Mouse (Mus musculus) layer of hippocampus, adult 2 months (tissue): ENCODE data around the gene Smyd3. TPM values are rescaled to one million over a fixed set of nuclear protein-coding genes. Genes with fewer than 3 reads are reported as not detected.
A peak's percentile ranks its signal among the peaks of the same experiment; 100 is the strongest.

Experiments
- DNase-seq, 2 experiments: peaks; one replicate each; pipeline ENCODE4 v3.0.0; 2022; ENCODE audit warnings: low spot score in 2 of 2
- H3K27ac ChIP-seq: fragments of 200-600 bp; 2 replicates; pipeline ENCODE4 v1.8.1; 2022
- H3K4me3 ChIP-seq: fragments of 200-600 bp; 2 replicates; pipeline ENCODE4 v1.8.1; 2022; ENCODE audit warnings: mild to moderate bottlenecking
- CTCF ChIP-seq: fragments of 200-600 bp; conservative IDR thresholded peaks from 2 replicates; pipeline ENCODE4 v1.8.1; 2022; ENCODE audit warnings: antibody characterized with exemption, mild to moderate bottlenecking, moderate library complexity
- total RNA-seq, 2 experiments: library from RNA; stranded (reverse); gene quantifications; 2 replicates each; pipeline ENCODE4 v1.2.3; 2021

Smyd3 gene
- total RNA-seq, 2 experiments from 2014 or later = 21.1 to 24.5 TPM

- no peak for DNase-seq
- no peak for TF ChIP-seq CTCF
- Histone ChIP-seq H3K27ac (no peak overlapping the region), H3K4me3 (no peak overlapping the region)
Measured at GRCm38 (mm10) chr1:179047931-179048596, 469.8 kb downstream of the Smyd3 start.

GRCm38 (mm10) chr1:179045856-179046714, 471.8 kb downstream of the Smyd3 start:
- no peak overlapping the region for H3K4me3 ChIP-seq
- DNase-seq = no peak
- TF ChIP-seq CTCF = no peak

GRCm38 (mm10) chr1:179044165-179044564, 473.7 kb downstream of the Smyd3 start:
- no peak for TF ChIP-seq CTCF
- H3K27ac ChIP-seq = no peak overlapping the region
- no peak for DNase-seq
- no peak overlapping the region for H3K4me3 ChIP-seq

More at GRCm38 (mm10) chr1:179045856-179046714, 471.8 kb downstream of the Smyd3 start:
- no peak overlapping the region for H3K27ac ChIP-seq

- H3K4me3 ChIP-seq = no peak overlapping the region
- DNase-seq = no peak
- no peak overlapping the region for H3K27ac ChIP-seq
- no peak for TF ChIP-seq CTCF
Measured at GRCm38 (mm10) chr1:179043644-179044043, 474.2 kb downstream of the Smyd3 start.

- no peak for TF ChIP-seq CTCF
- peak overlapping the region; percentile 54 for H3K27ac ChIP-seq
- DNase-seq = peak in 1 of 2 experiments; percentile 28
- no peak overlapping the region for H3K4me3 ChIP-seq
Measured at GRCm38 (mm10) chr1:179041905-179042337, 475.9 kb downstream of the Smyd3 start.

- H3K27ac ChIP-seq = peak overlapping the region; percentile 54; the same call in 1 of the 2 replicates
- TF ChIP-seq CTCF = no peak
- H3K4me3 ChIP-seq = no peak overlapping the region
- DNase-seq = no peak
Measured at GRCm38 (mm10) chr1:179041231-179041904, 476.5 kb downstream of the Smyd3 start.

GRCm38 (mm10) chr1:179038801-179039200, 479.0 kb downstream of the Smyd3 start:
- TF ChIP-seq CTCF = no peak
- H3K4me3 ChIP-seq = no peak overlapping the region
- H3K27ac ChIP-seq = no peak overlapping the region
- no peak for DNase-seq

GRCm38 (mm10) chr1:179032947-179033346, 484.9 kb downstream of the Smyd3 start:
- H3K4me3 ChIP-seq = no peak overlapping the region
- no peak for TF ChIP-seq CTCF
- H3K27ac ChIP-seq = no peak overlapping the region
- no peak for DNase-seq

GRCm38 (mm10) chr1:179031581-179031980, 486.3 kb downstream of the Smyd3 start:
- DNase-seq = no peak
- no peak for TF ChIP-seq CTCF
- no peak overlapping the region for H3K27ac ChIP-seq
- H3K4me3 ChIP-seq = no peak overlapping the region

- no peak for TF ChIP-seq CTCF
- H3K27ac ChIP-seq = no peak overlapping the region
- DNase-seq = peak in 1 of 2 experiments; percentile 18
- H3K4me3 ChIP-seq = no peak overlapping the region
Measured at GRCm38 (mm10) chr1:179026614-179027013, 491.2 kb downstream of the Smyd3 start.

GRCm38 (mm10) chr1:179025169-179025568, 492.7 kb downstream of the Smyd3 start:
- Histone ChIP-seq H3K27ac (no peak overlapping the region), H3K4me3 (no peak overlapping the region)
- TF ChIP-seq CTCF = no peak
- DNase-seq = no peak

- H3K4me3 ChIP-seq = no peak overlapping the region
- H3K27ac ChIP-seq = no peak overlapping the region
- DNase-seq = no peak
- TF ChIP-seq CTCF = no peak
Measured at GRCm38 (mm10) chr1:179023486-179023885, 494.4 kb downstream of the Smyd3 start.

- DNase-seq = no peak
- Histone ChIP-seq H3K4me3 (no peak overlapping the region), H3K27ac (no peak overlapping the region)
- TF ChIP-seq CTCF = no peak
Measured at GRCm38 (mm10) chr1:179017428-179017827, 500.4 kb downstream of the Smyd3 start.
